14 mouse cellular contexts compared by ENCODE assay signal in genomic region chr4:104625316-104625715, GRCm38 (mm10).
"Had no signal": no experiment of that assay in that cellular context is flagged by ENCODE, and none has a peak within 500 bp of the region (broad histone marks: within the 10 kb centered on the region; RNA-seq: fewer than 3 reads in every experiment).

No protein-coding gene starts in this region.

- H3K27ac ChIP-seq: left cerebral cortex, adult 2 months; limb, embryonic 10.5 days; liver, embryonic 15.5 days; midbrain, embryonic 13.5 days; neural tube, embryonic 15.5 days had no signal

- ATAC-seq: intestine, embryonic 16.5 days; lung, postnatal 0 days; midbrain, embryonic 13.5 days had no signal

- H3K9me3 ChIP-seq: limb, embryonic 10.5 days; liver, embryonic 15.5 days; midbrain, embryonic 13.5 days; neural tube, embryonic 15.5 days had no signal

- H3K4me1 ChIP-seq: limb, embryonic 10.5 days; liver, embryonic 15.5 days; midbrain, embryonic 13.5 days; neural tube, embryonic 15.5 days had no signal

- H3K36me3 ChIP-seq: limb, embryonic 10.5 days; liver, embryonic 15.5 days; neural tube, embryonic 15.5 days had no signal

- DNase-seq: lung, adult 2 months; lung, postnatal 36 days; right cerebral cortex, adult 18-20 months; right cerebral cortex, postnatal 25 days; thymus, postnatal 36 days had no signal

- H3K9ac ChIP-seq: liver, embryonic 15.5 days; midbrain, embryonic 13.5 days; neural tube, embryonic 15.5 days had no signal

- H3K4me3 ChIP-seq: left cerebral cortex, adult 2 months; limb, embryonic 10.5 days; liver, embryonic 15.5 days; midbrain, embryonic 13.5 days; myocyte; neural tube, embryonic 15.5 days had no signal

- H3K4me2 ChIP-seq: liver, embryonic 11.5 days; liver, embryonic 15.5 days; midbrain, embryonic 13.5 days; neural tube, embryonic 15.5 days had no signal

- H3K27me3 ChIP-seq: liver, embryonic 15.5 days; midbrain, embryonic 13.5 days; neural tube, embryonic 15.5 days had no signal
